Mouse (Mus musculus): ENCODE data around the gene Adh7. TPM values are rescaled to one million over a fixed set of nuclear protein-coding genes. Genes with fewer than 3 reads are reported as not detected.

Adh7 gene
- polyA plus RNA-seq, 1 experiment, result 8.1 TPM

DNA sequence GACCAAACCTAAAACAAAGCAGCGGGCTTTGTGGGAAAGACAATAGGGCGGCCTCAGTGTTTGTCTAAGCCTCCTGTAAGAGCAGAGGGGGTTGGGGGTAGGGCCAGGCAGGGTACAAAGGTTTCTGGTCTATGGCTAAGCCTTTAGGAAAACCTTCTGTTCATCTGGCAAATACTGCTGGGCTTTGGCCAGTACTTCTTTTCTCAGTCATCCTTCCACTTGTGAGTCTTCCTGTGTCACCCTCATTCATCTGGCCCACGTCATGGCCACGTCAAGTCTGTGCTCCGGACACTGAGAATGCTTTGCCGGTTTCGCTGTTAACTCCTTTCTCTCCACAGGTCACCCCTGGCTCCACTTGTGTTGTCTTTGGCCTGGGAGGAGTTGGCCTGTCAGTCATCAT lies 8.3 kb downstream of the Adh7 start:
- Histone ChIP-seq H3K79me2 (ENCODE audit: control insufficient read depth, insufficient read depth) (no peaks in the 10 kb centered on the region), H3K4me3 (no peak overlapping the region), H3K4me2 (ENCODE audit: low read depth) (no peak overlapping the region), H3K27me3 (ENCODE audit: control insufficient read depth, insufficient read depth, insufficient read length) (no peaks in the 10 kb centered on the region), H3ac (ENCODE audit: control insufficient read depth, insufficient read length) (no peak overlapping the region), H3K36me3 (ENCODE audit: control insufficient read depth, insufficient read depth) (peaks cover 51% of the 10 kb centered on the region)
- no peak for TF ChIP-seq TCF12 (IDR thresholded peaks at IDR 0.05; ENCODE audit: insufficient read depth, poor library complexity, severe bottlenecking)
- TF ChIP-seq SRF (IDR thresholded peaks at IDR 0.05; ENCODE audit: control insufficient read depth, insufficient read length, low read depth), result no peak
- TF ChIP-seq POLR2AphosphoS2 (IDR thresholded peaks at IDR 0.05; ENCODE audit: insufficient read length, low read depth), result no peak
- no peak for TF ChIP-seq MAX (IDR thresholded peaks at IDR 0.05; ENCODE audit: low read depth)
- no peak for TF ChIP-seq TCF3 (IDR thresholded peaks at IDR 0.05; ENCODE audit: insufficient read length, low read depth)
- no peak for TF ChIP-seq REST (IDR thresholded peaks at IDR 0.05; ENCODE audit: insufficient read depth, insufficient read length)
- no peak for TF ChIP-seq POLR2A (IDR thresholded peaks at IDR 0.05; ENCODE audit: insufficient read length, low read depth)
- no peak for TF ChIP-seq MYOD1 (IDR thresholded peaks at IDR 0.05; ENCODE audit: control insufficient read depth in 1 of 3, insufficient read length in 2 of 3, low read depth in 2 of 3)
- TF ChIP-seq CEBPB (IDR thresholded peaks at IDR 0.05; ENCODE audit: insufficient read depth, poor library complexity, severe bottlenecking), result no peak
- TF ChIP-seq MYOG (IDR thresholded peaks at IDR 0.05; ENCODE audit: control insufficient read depth in 1 of 3, insufficient read depth in 1 of 3, insufficient read length in 2 of 3, low read depth in 2 of 3), result no peak
- no peak for TF ChIP-seq USF1 (IDR thresholded peaks at IDR 0.05; ENCODE audit: low read depth)
- no peak for TF ChIP-seq E2F4 (IDR thresholded peaks at IDR 0.05; ENCODE audit: insufficient read depth)

DNA sequence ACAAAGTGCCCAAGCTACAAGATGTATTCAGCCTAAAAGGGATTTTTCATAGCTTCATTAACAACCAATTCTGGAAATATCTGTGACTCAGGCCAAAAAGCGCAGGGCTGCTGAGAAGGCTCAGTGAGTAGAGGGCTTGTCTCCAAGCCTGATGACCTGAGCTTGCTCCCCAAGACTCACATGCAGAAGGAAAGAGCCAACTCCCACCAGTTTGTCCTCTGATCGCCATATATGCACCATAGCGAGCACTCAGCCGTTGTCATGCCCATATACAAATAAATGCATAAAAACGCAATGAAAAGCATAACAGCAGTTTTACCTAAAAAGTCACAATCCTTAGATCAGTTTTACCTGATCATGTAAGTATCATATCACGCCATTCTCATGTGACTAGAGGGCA lies 8.9 kb downstream of the Adh7 start:
- H3ac ChIP-seq (ENCODE audit: control insufficient read depth, insufficient read length), result no peak overlapping the region
- no peaks in the 10 kb centered on the region for H3K79me2 ChIP-seq (ENCODE audit: control insufficient read depth, insufficient read depth)
- H3K36me3 ChIP-seq (ENCODE audit: control insufficient read depth, insufficient read depth), result peaks cover 51% of the 10 kb centered on the region
- TF ChIP-seq E2F4 (IDR thresholded peaks at IDR 0.05; ENCODE audit: insufficient read depth) (no peak), POLR2AphosphoS2 (IDR thresholded peaks at IDR 0.05; ENCODE audit: insufficient read length, low read depth) (no peak), MAX (IDR thresholded peaks at IDR 0.05; ENCODE audit: low read depth) (no peak), REST (IDR thresholded peaks at IDR 0.05; ENCODE audit: insufficient read depth, insufficient read length) (no peak), TCF3 (IDR thresholded peaks at IDR 0.05; ENCODE audit: insufficient read length, low read depth) (no peak), MYOG (IDR thresholded peaks at IDR 0.05; ENCODE audit: control insufficient read depth in 1 of 3, insufficient read depth in 1 of 3, insufficient read length in 2 of 3, low read depth in 2 of 3) (no peak), USF1 (IDR thresholded peaks at IDR 0.05; ENCODE audit: low read depth) (no peak), TCF12 (IDR thresholded peaks at IDR 0.05; ENCODE audit: insufficient read depth, poor library complexity, severe bottlenecking) (no peak), MYOD1 (IDR thresholded peaks at IDR 0.05; ENCODE audit: control insufficient read depth in 1 of 3, insufficient read length in 2 of 3, low read depth in 2 of 3) (no peak)
- H3K4me3 ChIP-seq, result no peak overlapping the region
- no peak overlapping the region for H3K4me2 ChIP-seq (ENCODE audit: low read depth)
- no peaks in the 10 kb centered on the region for H3K27me3 ChIP-seq (ENCODE audit: control insufficient read depth, insufficient read depth, insufficient read length)

DNA sequence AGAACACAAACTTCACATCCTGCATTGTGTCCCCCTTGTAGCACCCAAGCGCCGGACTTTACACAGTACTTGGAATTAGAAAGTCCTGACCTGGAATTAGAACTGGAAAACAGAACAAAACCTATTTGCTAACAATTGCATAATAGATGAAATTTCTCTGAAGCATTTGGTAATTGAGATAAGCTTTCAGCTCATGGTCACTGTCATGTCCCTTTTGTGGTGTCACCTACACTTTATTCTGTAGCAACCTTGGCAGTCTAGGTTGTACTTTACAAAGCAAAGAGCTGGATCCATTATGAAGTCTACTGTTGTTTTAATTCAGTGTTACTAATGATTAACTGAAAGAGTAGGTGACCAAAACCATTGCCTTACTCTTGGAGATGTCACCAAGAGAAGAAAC lies 9.5 kb downstream of the Adh7 start:
- Histone ChIP-seq H3K27me3 (ENCODE audit: control insufficient read depth, insufficient read depth, insufficient read length) (no peaks in the 10 kb centered on the region), H3K4me3 (no peak overlapping the region), H3K36me3 (ENCODE audit: control insufficient read depth, insufficient read depth) (peaks cover 51% of the 10 kb centered on the region), H3K4me2 (ENCODE audit: low read depth) (no peak overlapping the region), H3K79me2 (ENCODE audit: control insufficient read depth, insufficient read depth) (no peaks in the 10 kb centered on the region), H3ac (ENCODE audit: control insufficient read depth, insufficient read length) (no peak overlapping the region)
- no peak for TF ChIP-seq POLR2A (IDR thresholded peaks at IDR 0.05; ENCODE audit: insufficient read length, low read depth)
- no peak for TF ChIP-seq E2F4 (IDR thresholded peaks at IDR 0.05; ENCODE audit: insufficient read depth)
- no peak for TF ChIP-seq TCF12 (IDR thresholded peaks at IDR 0.05; ENCODE audit: insufficient read depth, poor library complexity, severe bottlenecking)
- no peak for TF ChIP-seq USF1 (IDR thresholded peaks at IDR 0.05; ENCODE audit: low read depth)
- no peak for TF ChIP-seq CEBPB (IDR thresholded peaks at IDR 0.05; ENCODE audit: insufficient read depth, poor library complexity, severe bottlenecking)
- no peak for TF ChIP-seq POLR2AphosphoS2 (IDR thresholded peaks at IDR 0.05; ENCODE audit: insufficient read length, low read depth)
- no peak for TF ChIP-seq REST (IDR thresholded peaks at IDR 0.05; ENCODE audit: insufficient read depth, insufficient read length)
- TF ChIP-seq MYOD1 (IDR thresholded peaks at IDR 0.05; ENCODE audit: control insufficient read depth in 1 of 3, insufficient read length in 2 of 3, low read depth in 2 of 3), result no peak
- TF ChIP-seq MAX (IDR thresholded peaks at IDR 0.05; ENCODE audit: low read depth), result no peak
- no peak for TF ChIP-seq SRF (IDR thresholded peaks at IDR 0.05; ENCODE audit: control insufficient read depth, insufficient read length, low read depth)
- no peak for TF ChIP-seq TCF3 (IDR thresholded peaks at IDR 0.05; ENCODE audit: insufficient read length, low read depth)
- TF ChIP-seq MYOG (IDR thresholded peaks at IDR 0.05; ENCODE audit: control insufficient read depth in 1 of 3, insufficient read depth in 1 of 3, insufficient read length in 2 of 3, low read depth in 2 of 3), result no peak

DNA sequence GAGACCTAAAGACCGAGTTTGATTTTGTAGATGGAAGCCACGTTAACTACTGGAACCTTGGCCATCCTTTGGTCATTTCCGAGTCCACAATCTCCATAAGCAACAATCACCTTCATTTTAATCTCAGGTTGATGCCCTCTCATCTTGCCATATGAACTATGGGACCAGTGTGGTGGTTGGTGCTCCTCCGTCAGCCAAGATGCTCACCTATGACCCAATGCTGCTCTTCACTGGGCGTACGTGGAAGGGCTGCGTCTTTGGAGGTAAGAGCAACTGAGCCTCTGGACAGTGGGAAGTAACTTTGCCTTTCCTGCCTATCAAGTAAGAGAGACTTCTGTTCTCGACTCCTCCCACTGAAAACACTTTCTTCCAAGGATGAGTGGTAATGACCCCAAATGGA lies 10.2 kb downstream of the Adh7 start:
- Histone ChIP-seq H3K36me3 (ENCODE audit: control insufficient read depth, insufficient read depth) (peaks cover 47% of the 10 kb centered on the region), H3K4me2 (ENCODE audit: low read depth) (no peak overlapping the region), H3K27me3 (ENCODE audit: control insufficient read depth, insufficient read depth, insufficient read length) (no peaks in the 10 kb centered on the region), H3K79me2 (ENCODE audit: control insufficient read depth, insufficient read depth) (no peaks in the 10 kb centered on the region), H3ac (ENCODE audit: control insufficient read depth, insufficient read length) (no peak overlapping the region), H3K4me3 (no peak overlapping the region)
- no peak for TF ChIP-seq SRF (IDR thresholded peaks at IDR 0.05; ENCODE audit: control insufficient read depth, insufficient read length, low read depth)
- TF ChIP-seq POLR2A (IDR thresholded peaks at IDR 0.05; ENCODE audit: insufficient read length, low read depth), result no peak
- TF ChIP-seq E2F4 (IDR thresholded peaks at IDR 0.05; ENCODE audit: insufficient read depth), result no peak
- no peak for TF ChIP-seq MYOD1 (IDR thresholded peaks at IDR 0.05; ENCODE audit: control insufficient read depth in 1 of 3, insufficient read length in 2 of 3, low read depth in 2 of 3)
- no peak for TF ChIP-seq POLR2AphosphoS2 (IDR thresholded peaks at IDR 0.05; ENCODE audit: insufficient read length, low read depth)
- TF ChIP-seq USF1 (IDR thresholded peaks at IDR 0.05; ENCODE audit: low read depth), result no peak
- no peak for TF ChIP-seq TCF12 (IDR thresholded peaks at IDR 0.05; ENCODE audit: insufficient read depth, poor library complexity, severe bottlenecking)
- no peak for TF ChIP-seq REST (IDR thresholded peaks at IDR 0.05; ENCODE audit: insufficient read depth, insufficient read length)
- TF ChIP-seq CEBPB (IDR thresholded peaks at IDR 0.05; ENCODE audit: insufficient read depth, poor library complexity, severe bottlenecking), result no peak
- TF ChIP-seq MAX (IDR thresholded peaks at IDR 0.05; ENCODE audit: low read depth), result no peak
- no peak for TF ChIP-seq TCF3 (IDR thresholded peaks at IDR 0.05; ENCODE audit: insufficient read length, low read depth)
- no peak for TF ChIP-seq MYOG (IDR thresholded peaks at IDR 0.05; ENCODE audit: control insufficient read depth in 1 of 3, insufficient read depth in 1 of 3, insufficient read length in 2 of 3, low read depth in 2 of 3)
